Mouse (Mus musculus) right cerebral cortex, postnatal 36 days (tissue): Measurements from ENCODE around the gene Ak2.

ENCODE experiments used
- DNase-seq, 2 experiments: peaks; one replicate each; pipeline ENCODE4 v3.0.0; 2022; ENCODE audit warnings: low spot score in 2 of 2, mixed read lengths in 1 of 2

The Ak2 gene

GRCm38 (mm10) chr4:129047721-129048421, 56.1 kb downstream of the Ak2 start:
- no peak for DNase-seq

- DNase-seq: peak; percentile 74 to 83
These were observed 56.9 kb downstream of the Ak2 start for GRCm38 (mm10) chr4:129048501-129049305.

- DNase-seq: peak; percentile 26 to 47
These were observed 57.7 kb downstream of the Ak2 start for GRCm38 (mm10) chr4:129049306-129050011.

GRCm38 (mm10) chr4:129050365-129050764, 58.6 kb downstream of the Ak2 start:
- DNase-seq: no peak

GRCm38 (mm10) chr4:129050901-129051417, 59.2 kb downstream of the Ak2 start:
- DNase-seq: no peak

GRCm38 (mm10) chr4:129051461-129052183, 59.9 kb downstream of the Ak2 start:
- DNase-seq: no peak

GRCm38 (mm10) chr4:129054757-129055156, 63.0 kb downstream of the Ak2 start:
- DNase-seq: no peak

GRCm38 (mm10) chr4:129055562-129055961, 63.8 kb downstream of the Ak2 start:
- no peak for DNase-seq

GRCm38 (mm10) chr4:129057533-129058206, 65.9 kb downstream of the Ak2 start:
- DNase-seq: peak; percentile 94 to 95

GRCm38 (mm10) chr4:129058207-129059092, 66.7 kb downstream of the Ak2 start, which contains the start of gene Rnf19b:
Gene Rnf19b, plus strand, starts transcription at chr4:129058271.
- peak in 1 of 2 experiments; percentile 14 for DNase-seq

GRCm38 (mm10) chr4:129059125-129059551, 67.4 kb downstream of the Ak2 start:
- DNase-seq: no peak

GRCm38 (mm10) chr4:129059922-129060321, 68.2 kb downstream of the Ak2 start:
- DNase-seq: no peak
